Mouse (Mus musculus) lung, embryonic 16.5 days (tissue): ENCODE results near the gene Jpt2. TPM values are rescaled to one million over a fixed set of nuclear protein-coding genes. Genes with fewer than 3 reads are reported as not detected.
A peak's percentile ranks its signal among the peaks of the same experiment; 100 is the strongest.
"Not testable (repeated sequence)": the region's sequence is repeated elsewhere in the genome, so short reads cannot be mapped to it uniquely, and the experiment has no call there.

Source experiments
- ATAC-seq: fragments of 200-750 bp; cut with Nextera tagmentation; 2 replicates; pipeline ENCODE4 v1.8.0; 2017; ENCODE audit warnings: low read depth, mild to moderate bottlenecking, moderate library complexity
- H3K27ac ChIP-seq: fragments of 300-500 bp; sonication (generic); 2 replicates; pipeline ENCODE4 v1.5.1; 2014; ENCODE audit warnings: mild to moderate bottlenecking, control low read depth, low read length
- H3K27me3 ChIP-seq: fragments of 300-500 bp; sonication (generic); 2 replicates; pipeline ENCODE4 v1.6.1; 2014; ENCODE audit warnings: low read depth, low read length, mixed read lengths; ENCODE audit not compliant: control insufficient read depth, insufficient read depth
- H3K36me3 ChIP-seq: fragments of 300-500 bp; sonication (generic); 2 replicates; pipeline ENCODE4 v1.6.1; 2014; ENCODE audit warnings: low read length; ENCODE audit not compliant: control insufficient read depth, insufficient read depth
- H3K4me1 ChIP-seq: fragments of 300-500 bp; sonication (generic); replicated peaks from 2 replicates; pipeline ENCODE4 v1.6.1; 2014; ENCODE audit warnings: low read length, mixed read lengths; ENCODE audit not compliant: control insufficient read depth, insufficient read depth
- H3K4me2 ChIP-seq: fragments of 300-500 bp; sonication (generic); 2 replicates; pipeline ENCODE4 v1.6.1; 2014; ENCODE audit warnings: low read depth, low read length, control low read depth
- H3K4me3 ChIP-seq: fragments of 300-500 bp; sonication (generic); 2 replicates; pipeline ENCODE4 v1.5.1; 2014; ENCODE audit warnings: mild to moderate bottlenecking, low read length, control low read depth
- H3K9ac ChIP-seq: fragments of 300-500 bp; sonication (generic); 2 replicates; pipeline ENCODE4 v1.6.1; 2014; ENCODE audit warnings: low read length, control low read depth
- H3K9me3 ChIP-seq: fragments of 300-500 bp; sonication (generic); 2 replicates; pipeline ENCODE4 v1.6.1; 2016; ENCODE audit warnings: low read length; ENCODE audit not compliant: control insufficient read depth
- WGBS: fragments of 180-500 bp; shearing (Covaris S2); extraction: QIAGEN DNeasy Blood & Tissue Kit; methylation state at CpG from one replicate; pipeline ENCODE4 v1.1.7; 2014; 5-methylcytosine and 5-hydroxymethylcytosine counted together
- polyA plus RNA-seq: library from polyadenylated mRNA; unstranded; fragments of >200 nt; fragmentation: Nextera tagmentation; extraction: Ambion mirVana; gene quantifications from 2 replicates; pipeline ENCODE4 v1.2.1, GENCODE M21; 2015

Jpt2 gene
- polyA plus RNA-seq, 1 experiment from 2014 or later = 148 TPM

DNA sequence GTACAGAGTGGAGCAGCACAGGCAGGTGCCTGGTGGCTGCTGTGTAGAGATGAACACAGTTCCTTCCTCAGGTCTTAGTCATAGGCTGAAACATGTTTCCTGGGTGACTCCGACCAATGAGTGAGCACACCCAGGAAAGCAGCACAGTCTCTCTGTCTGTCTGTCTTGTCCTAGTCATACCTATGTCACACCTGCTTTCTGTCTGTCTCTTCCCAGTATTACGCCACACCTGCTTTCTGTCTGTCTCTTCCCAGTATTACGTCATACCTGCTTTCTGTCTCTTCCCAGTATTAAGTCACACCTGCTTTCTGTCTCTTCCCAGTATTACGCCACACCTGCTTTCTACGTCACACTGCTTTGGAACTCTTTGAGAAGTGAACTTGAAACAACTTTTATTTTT is 12.3 kb downstream of the Jpt2 start:
- WGBS = 88% methylated on average over 5 of the region's 5 CpGs
- Histone ChIP-seq H3K27me3 (no peaks in the 10 kb centered on the region), H3K9ac (no peak overlapping the region), H3K36me3 (peaks cover 26% of the 10 kb centered on the region), H3K27ac (no peak overlapping the region), H3K4me1 (no peaks in the 10 kb centered on the region), H3K4me2 (no peak overlapping the region), H3K9me3 (no peaks in the 10 kb centered on the region), H3K4me3 (no peak overlapping the region)
- ATAC-seq = no peak

GRCm38 (mm10) chr17:24943589-24943988 is 16.9 kb downstream of the Jpt2 start:
- not testable (repeated sequence) for H3K27ac ChIP-seq, ATAC-seq, H3K27me3 ChIP-seq, H3K9ac ChIP-seq, H3K4me3 ChIP-seq, H3K4me1 ChIP-seq, H3K9me3 ChIP-seq, H3K4me2 ChIP-seq
- peaks cover 17% of the 10 kb centered on the region for H3K36me3 ChIP-seq
- 75% methylated on average over 1 of the region's 1 CpGs for WGBS

DNA sequence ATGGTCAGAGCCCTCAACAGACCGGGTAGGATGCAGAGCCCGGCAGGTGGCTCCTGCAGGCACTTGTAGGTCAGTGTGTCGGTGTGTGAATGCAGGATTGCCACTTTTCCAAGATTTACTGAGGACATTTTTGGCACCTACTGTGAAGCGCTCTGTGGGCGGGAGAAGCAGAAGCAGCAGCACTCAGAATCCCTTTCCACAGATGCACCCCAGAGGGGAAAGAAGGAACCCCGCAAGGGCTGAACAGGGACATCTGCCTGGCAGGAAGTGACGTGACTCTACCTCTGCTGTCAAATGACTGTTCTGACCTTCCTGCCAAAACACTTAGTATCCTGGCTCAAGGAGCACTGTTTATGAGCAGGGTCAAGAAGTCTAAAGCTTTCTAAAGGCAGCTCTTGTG is 17.5 kb downstream of the Jpt2 start:
- Histone ChIP-seq H3K27me3 (no peaks in the 10 kb centered on the region), H3K9ac (no peak overlapping the region), H3K4me2 (no peak overlapping the region), H3K9me3 (no peaks in the 10 kb centered on the region), H3K4me3 (no peak overlapping the region), H3K4me1 (no peaks in the 10 kb centered on the region), H3K27ac (no peak overlapping the region), H3K36me3 (peaks cover 12% of the 10 kb centered on the region)
- WGBS = 88% methylated on average over 7 of the region's 7 CpGs
- no peak for ATAC-seq

DNA sequence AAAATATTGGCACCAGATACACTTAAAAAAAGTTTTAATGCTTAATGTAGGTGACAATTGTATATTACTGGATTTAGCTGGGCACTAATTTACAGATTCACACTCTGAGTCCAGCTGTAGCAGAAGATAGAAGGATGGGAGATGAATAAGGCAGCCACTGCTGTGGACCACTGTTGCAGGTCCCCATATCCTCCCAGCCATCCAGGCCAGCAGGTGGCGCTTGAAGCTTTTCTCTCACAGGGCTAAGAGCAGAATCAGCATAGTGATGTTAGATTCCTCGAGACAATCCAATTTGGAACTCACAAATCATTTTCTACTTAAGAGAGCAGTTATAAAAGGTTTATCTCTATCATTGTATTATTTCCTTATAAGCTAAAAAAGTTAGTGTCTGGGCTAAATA is 18.0 kb downstream of the Jpt2 start:
- ATAC-seq = peak; percentile 59; the same call in 1 of the 2 replicates
- H3K9me3 ChIP-seq, H3K4me1 ChIP-seq, H3K4me3 ChIP-seq, H3K9ac ChIP-seq, H3K27ac ChIP-seq, H3K4me2 ChIP-seq, H3K27me3 ChIP-seq: not testable (repeated sequence)
- H3K36me3 ChIP-seq = peaks cover 11% of the 10 kb centered on the region
- 6% methylated on average over 2 of the region's 2 CpGs for WGBS

DNA sequence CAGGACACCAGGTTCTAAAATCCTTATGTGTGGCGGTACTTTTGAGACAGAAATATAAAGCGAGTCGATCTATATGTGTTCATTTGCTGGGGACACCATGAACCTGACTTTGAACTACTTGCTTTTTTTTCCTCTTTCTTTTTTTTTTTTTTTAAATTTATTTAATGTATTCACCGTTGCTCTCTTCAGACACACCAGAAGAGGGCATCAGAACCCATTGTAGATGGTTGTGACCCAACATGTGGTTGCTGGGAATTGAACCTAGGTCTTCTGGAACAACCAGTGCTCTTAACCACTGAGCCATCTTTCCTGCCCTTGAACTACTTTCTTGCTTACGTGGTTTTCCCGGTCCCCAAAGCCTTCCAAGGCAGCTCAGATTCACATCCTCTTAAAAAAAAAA is 23.2 kb downstream of the Jpt2 start:
- 40% methylated on average over 6 of the region's 6 CpGs for WGBS
- peak overlapping the region; percentile 99 for H3K4me3 ChIP-seq
- H3K9ac ChIP-seq = peak overlapping the region; percentile 93
- H3K36me3 ChIP-seq = no peaks in the 10 kb centered on the region
- H3K4me2 ChIP-seq = peak overlapping the region; percentile 86
- H3K27me3 ChIP-seq = no peaks in the 10 kb centered on the region
- ATAC-seq = no peak
- no peaks in the 10 kb centered on the region for H3K9me3 ChIP-seq
- H3K4me1 ChIP-seq = peaks cover 16% of the 10 kb centered on the region
- peak overlapping the region; percentile 85 for H3K27ac ChIP-seq

DNA sequence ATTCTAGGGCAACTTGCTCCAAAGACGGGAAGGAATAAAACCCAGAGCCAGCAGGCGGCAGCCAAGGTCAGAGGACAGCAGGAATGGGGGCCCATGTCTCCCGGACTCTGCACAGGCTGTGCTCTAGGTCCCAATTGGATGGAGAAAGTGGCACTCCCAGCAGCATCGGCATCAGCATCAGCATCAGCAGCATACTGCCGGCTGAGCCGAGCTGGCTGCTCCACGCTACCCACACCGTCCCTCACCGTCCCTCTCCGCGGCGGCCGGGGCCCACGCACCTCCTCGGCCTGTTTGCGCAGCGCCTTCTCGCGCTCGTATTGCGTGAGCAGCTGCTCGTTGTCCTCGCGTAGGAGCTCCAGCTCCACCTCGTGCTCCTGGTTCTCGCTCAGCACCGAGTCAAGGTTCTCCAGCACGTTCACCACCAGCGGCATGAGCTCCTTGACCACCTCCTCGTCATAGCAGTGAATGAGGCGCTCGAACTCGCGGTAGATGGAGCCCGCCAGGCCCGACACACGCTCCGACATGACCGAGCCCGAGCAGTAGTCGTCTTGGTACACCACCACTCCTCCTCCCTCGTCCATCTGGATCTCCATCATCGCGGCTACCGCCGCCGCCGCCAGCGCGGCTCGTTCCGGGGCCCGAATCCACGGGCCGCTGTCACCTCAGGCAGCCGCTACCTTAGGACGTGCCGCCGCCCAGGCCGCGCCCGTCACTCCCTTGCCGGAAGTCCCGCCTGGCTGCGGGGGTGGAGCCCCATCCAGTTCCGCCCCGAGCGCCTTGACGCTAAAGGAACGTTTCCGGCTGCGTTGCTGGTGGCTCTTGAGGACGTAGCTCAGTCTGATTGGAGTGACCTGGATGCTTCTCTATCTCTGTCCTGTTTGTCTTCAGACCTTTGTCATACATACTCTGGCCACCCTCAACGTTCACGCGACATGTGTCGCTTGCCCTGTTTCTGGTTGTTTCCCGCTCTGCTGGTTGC is 23.9 kb downstream of the Jpt2 start, which contains the start of gene Mapk8ip3:
TSS of gene Mapk8ip3 (minus strand) at position 719 of the 979 bp plus-strand sequence.
- H3K4me2 ChIP-seq = peak within 1 kb of the TSS; percentile 86
- no peaks in the 10 kb centered on the region for H3K27me3 ChIP-seq
- H3K4me3 ChIP-seq = peak within 1 kb of the TSS; percentile 99
- under 1% methylated on average over 76 of the region's 78 CpGs for WGBS
- peak; percentile 99 for ATAC-seq
- H3K4me1 ChIP-seq = peaks cover 16% of the 10 kb centered on the region
- peak within 1 kb of the TSS; percentile 85 for H3K27ac ChIP-seq
- H3K9ac ChIP-seq = peak within 1 kb of the TSS; percentile 93
- no peaks in the 10 kb centered on the region for H3K36me3 ChIP-seq
- no peaks in the 10 kb centered on the region for H3K9me3 ChIP-seq

GRCm38 (mm10) chr17:24935666-24936065 is 24.8 kb downstream of the Jpt2 start:
- H3K4me2 ChIP-seq = peak overlapping the region; percentile 86
- H3K4me1 ChIP-seq = peaks cover 16% of the 10 kb centered on the region
- H3K27me3 ChIP-seq = no peaks in the 10 kb centered on the region
- H3K36me3 ChIP-seq = peaks cover 2% of the 10 kb centered on the region; the same call in 1 of the 2 replicates
- H3K27ac ChIP-seq = no peak overlapping the region
- peak overlapping the region; percentile 99 for H3K4me3 ChIP-seq
- H3K9ac ChIP-seq = peak overlapping the region; percentile 93
- H3K9me3 ChIP-seq = no peaks in the 10 kb centered on the region
- no peak for ATAC-seq

GRCm38 (mm10) chr17:24934926-24935325 is 25.6 kb downstream of the Jpt2 start:
- Histone ChIP-seq H3K27me3 (no peaks in the 10 kb centered on the region), H3K9ac (peak overlapping the region; percentile 93), H3K27ac (no peak overlapping the region), H3K4me2 (peak overlapping the region; percentile 86), H3K9me3 (no peaks in the 10 kb centered on the region), H3K4me3 (peak overlapping the region; percentile 99), H3K36me3 (peaks cover 2% of the 10 kb centered on the region; the same call in 1 of the 2 replicates), H3K4me1 (peaks cover 16% of the 10 kb centered on the region)
- no peak for ATAC-seq
- WGBS = 57% methylated on average over 4 of the region's 4 CpGs

DNA sequence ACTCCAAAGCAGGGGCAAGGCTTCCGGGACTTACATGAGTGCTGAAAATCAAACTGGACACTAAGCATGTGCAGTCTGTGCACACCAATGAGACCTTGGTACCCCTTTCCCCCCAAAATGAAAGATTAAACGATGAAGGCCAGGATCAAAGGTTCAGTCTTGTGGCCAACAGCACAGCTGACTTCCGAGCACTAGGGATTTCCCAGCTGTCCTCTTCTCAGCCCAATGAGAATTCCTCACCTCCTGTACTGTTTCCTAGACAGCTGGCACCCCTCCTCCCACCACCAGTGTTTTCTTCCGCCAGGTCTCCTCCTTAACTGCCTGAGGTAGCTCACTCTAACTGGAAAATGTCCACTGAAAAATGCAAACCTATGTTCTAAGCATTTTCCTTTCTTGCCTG is 27.3 kb downstream of the Jpt2 start:
- ATAC-seq = no peak
- peaks cover 2% of the 10 kb centered on the region; the same call in 1 of the 2 replicates for H3K36me3 ChIP-seq
- 69% methylated on average over 4 of the region's 4 CpGs for WGBS
- no peak overlapping the region for H3K4me3 ChIP-seq
- H3K9me3 ChIP-seq = no peaks in the 10 kb centered on the region
- H3K27me3 ChIP-seq = no peaks in the 10 kb centered on the region
- no peak overlapping the region for H3K27ac ChIP-seq
- H3K4me2 ChIP-seq = no peak overlapping the region
- H3K4me1 ChIP-seq = peaks cover 16% of the 10 kb centered on the region
- no peak overlapping the region for H3K9ac ChIP-seq
